Mouse (Mus musculus) stomach, postnatal 0 days (tissue): ENCODE results near the gene Cga. TPM values are rescaled to one million over a fixed set of nuclear protein-coding genes. Genes with fewer than 3 reads are reported as not detected.

Experiments used
- ATAC-seq: fragments of 200-750 bp; cut with Nextera tagmentation; 2 replicates; pipeline ENCODE4 v1.8.0; 2017; ENCODE audit not compliant: low FRiP score, low TSS enrichment
- DNase-seq: peaks from one replicate; pipeline ENCODE4 v3.0.0-alpha.2; 2016; ENCODE audit warnings: low spot score
- H3K27ac ChIP-seq: fragments of 300-500 bp; sonication (generic); replicated peaks from 2 replicates; pipeline ENCODE4 v1.5.1; 2014; ENCODE audit warnings: mild to moderate bottlenecking, control low read depth
- H3K27me3 ChIP-seq: fragments of 300-500 bp; sonication (generic); 2 replicates; pipeline ENCODE4 v1.6.1; 2014; ENCODE audit warnings: low read length; ENCODE audit not compliant: control insufficient read depth, insufficient read depth
- H3K36me3 ChIP-seq: fragments of 300-500 bp; sonication (generic); 2 replicates; pipeline ENCODE4 v1.6.1; 2014; ENCODE audit warnings: low read length, mixed read lengths; ENCODE audit not compliant: control insufficient read depth, insufficient read depth
- H3K4me1 ChIP-seq: fragments of 300-500 bp; sonication (generic); replicated peaks from 2 replicates; pipeline ENCODE4 v1.6.1; 2014; ENCODE audit warnings: antibody characterized with exemption; ENCODE audit not compliant: control insufficient read depth, insufficient read depth
- H3K4me2 ChIP-seq: fragments of 300-500 bp; sonication (generic); replicated peaks from 2 replicates; pipeline ENCODE4 v1.6.1; 2014; ENCODE audit warnings: low read depth, mild to moderate bottlenecking, control low read depth, moderate library complexity
- H3K4me3 ChIP-seq: fragments of 300-500 bp; sonication (generic); 2 replicates; pipeline ENCODE4 v1.5.1; 2014; ENCODE audit warnings: low read depth, low read length, control low read depth
- H3K9ac ChIP-seq: fragments of 300-500 bp; sonication (generic); 2 replicates; pipeline ENCODE4 v1.6.1; 2014; ENCODE audit warnings: mild to moderate bottlenecking, low read length, control low read depth, mixed read lengths
- H3K9me3 ChIP-seq: fragments of 300-500 bp; sonication (generic); 2 replicates; pipeline ENCODE4 v1.6.1; 2016; ENCODE audit warnings: low read length; ENCODE audit not compliant: control insufficient read depth
- CTCF ChIP-seq: IDR thresholded peaks from 2 replicates; pipeline ENCODE4 v1.5.1; 2016; ENCODE audit warnings: antibody characterized with exemption, low read depth, mild to moderate bottlenecking, moderate library complexity
- EP300 ChIP-seq: optimal IDR thresholded peaks from 2 replicates; pipeline ENCODE3; 2016; ENCODE audit warnings: antibody characterized with exemption
- WGBS: fragments of 180-500 bp; shearing (Covaris S2); extraction: QIAGEN DNeasy Blood & Tissue Kit; methylation state at CpG from one replicate; pipeline ENCODE4 v1.1.7; 2014; 5-methylcytosine and 5-hydroxymethylcytosine counted together
- polyA plus RNA-seq: library from polyadenylated mRNA; unstranded; fragments of >200 nt; fragmentation: Nextera tagmentation; extraction: Ambion mirVana; gene quantifications from 2 replicates; pipeline ENCODE4 v1.2.1, GENCODE M21; 2015

Gene Cga
- polyA plus RNA-seq, 1 experiment from 2014 or later: 0.19 TPM

DNA sequence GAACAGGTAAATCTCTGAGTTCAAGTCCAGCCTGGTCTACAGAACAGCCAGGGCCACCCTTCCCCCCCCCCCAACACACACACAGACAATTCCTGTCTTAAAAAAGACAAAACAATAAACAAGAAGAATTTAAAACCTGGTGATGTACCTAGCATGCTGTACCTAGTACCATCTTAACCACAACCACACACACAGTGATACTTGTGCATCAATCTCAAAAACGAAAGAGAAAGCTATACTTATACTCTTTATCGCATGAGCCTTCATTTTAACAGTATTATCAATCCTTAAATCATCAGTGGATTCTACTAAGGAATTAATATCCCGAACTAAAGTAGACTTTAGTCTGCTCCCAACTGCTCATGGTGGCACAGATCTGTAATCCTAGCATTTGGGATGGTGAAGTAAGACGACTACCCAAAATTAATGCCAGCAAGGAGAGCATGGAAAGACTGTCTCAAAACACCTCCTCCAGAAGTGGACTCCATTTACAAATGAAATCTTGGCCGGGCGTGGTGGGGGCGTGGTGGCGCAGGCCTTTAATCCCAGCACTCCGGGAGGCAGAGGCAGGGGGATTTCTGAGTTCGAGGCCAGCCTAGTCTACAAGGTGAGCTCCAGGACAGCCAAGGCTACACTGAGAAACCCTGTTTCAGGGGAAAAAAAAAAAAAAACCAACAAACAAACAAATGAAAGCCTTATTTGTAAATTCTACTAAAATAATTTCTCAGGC is 12.5 kb upstream of the Cga start:
- ATAC-seq: no peak
- WGBS: 80% methylated on average over 10 of the region's 10 CpGs

DNA sequence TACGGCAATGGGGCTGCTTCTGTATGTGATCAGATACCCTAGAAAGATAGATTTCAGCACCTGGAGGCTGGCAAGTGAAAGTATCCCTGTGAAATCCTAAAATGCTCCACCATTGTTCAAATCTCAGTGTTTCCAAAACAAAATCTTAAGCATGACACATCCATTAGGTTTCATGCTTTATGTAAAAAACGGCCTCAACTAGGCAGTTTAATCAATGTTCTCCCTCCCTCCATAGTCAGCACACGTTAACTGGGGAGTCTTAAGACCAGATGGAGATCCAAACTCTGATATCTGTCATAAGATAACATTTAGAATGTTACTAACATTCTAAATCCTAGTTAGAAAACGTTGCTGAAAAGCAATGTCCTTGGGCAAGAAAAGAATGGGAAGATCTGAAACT is 11.7 kb upstream of the Cga start:
- WGBS: 5% methylated on average over 4 of the region's 4 CpGs
- H3K27ac ChIP-seq: peak overlapping the region; percentile 98

More for the DNA sequence above, 12.5 kb upstream of the Cga start:
- no peaks in the 10 kb centered on the region for H3K36me3 ChIP-seq
- no peaks in the 10 kb centered on the region for H3K27me3 ChIP-seq
- no peak for DNase-seq
- peaks cover 2% of the 10 kb centered on the region; the same call in 1 of the 2 replicates for H3K4me1 ChIP-seq
- no peak overlapping the region for H3K27ac ChIP-seq
- no peak for TF ChIP-seq CTCF
- TF ChIP-seq EP300: no peak
- H3K4me2 ChIP-seq: peak overlapping the region; percentile 85
- H3K9ac ChIP-seq: no peak overlapping the region
- H3K9me3 ChIP-seq: no peaks in the 10 kb centered on the region
- peak overlapping the region; percentile 94; the same call in 1 of the 2 replicates for H3K4me3 ChIP-seq

GRCm38 (mm10) chr4:34882291-34882769 is 11.2 kb upstream of the Cga start:
- no peaks in the 10 kb centered on the region for H3K9me3 ChIP-seq
- peak overlapping the region; percentile 85 for H3K4me2 ChIP-seq
- ATAC-seq (peak; percentile 72), DNase-seq (peak; percentile 69)
- WGBS: under 1% methylated on average over 45 of the region's 58 CpGs
- peak overlapping the region; percentile 98 for H3K27ac ChIP-seq
- no peaks in the 10 kb centered on the region for H3K36me3 ChIP-seq
- H3K9ac ChIP-seq: peak overlapping the region; percentile 93
- TF ChIP-seq CTCF (no peak), EP300 (no peak)
- peak overlapping the region; percentile 94 for H3K4me3 ChIP-seq
- no peaks in the 10 kb centered on the region for H3K27me3 ChIP-seq
- peaks cover 2% of the 10 kb centered on the region; the same call in 1 of the 2 replicates for H3K4me1 ChIP-seq

More for the DNA sequence above, 11.7 kb upstream of the Cga start:
- H3K27me3 ChIP-seq: no peaks in the 10 kb centered on the region
- peaks cover 2% of the 10 kb centered on the region; the same call in 1 of the 2 replicates for H3K4me1 ChIP-seq
- DNase-seq (no peak), ATAC-seq (no peak)
- H3K9ac ChIP-seq: peak overlapping the region; percentile 93
- H3K36me3 ChIP-seq: no peaks in the 10 kb centered on the region
- TF ChIP-seq CTCF: no peak
- no peak for TF ChIP-seq EP300
- H3K4me2 ChIP-seq: peak overlapping the region; percentile 85
- no peaks in the 10 kb centered on the region for H3K9me3 ChIP-seq
- peak overlapping the region; percentile 94 for H3K4me3 ChIP-seq

DNA sequence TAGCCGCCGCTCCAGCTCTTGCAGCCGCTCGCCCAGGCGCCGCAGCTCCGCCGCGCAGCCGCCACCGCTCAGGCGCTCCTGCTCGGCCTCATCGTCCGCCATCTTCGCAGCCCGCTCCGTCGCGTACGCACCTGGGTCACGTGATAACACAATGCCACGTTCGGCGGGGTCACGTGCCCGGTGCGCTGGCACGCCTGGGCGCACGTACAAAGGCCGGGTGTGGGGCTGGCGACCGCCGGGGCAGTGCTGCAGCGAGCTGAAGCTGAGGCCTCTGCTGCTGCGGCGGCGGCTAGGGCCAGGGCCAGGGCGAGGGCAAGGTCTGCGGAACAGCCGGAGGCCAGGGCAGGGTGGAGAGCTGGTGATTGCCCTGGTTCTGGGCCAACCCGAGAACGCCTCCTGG is 10.8 kb upstream of the Cga start, which contains the start of gene Zfp292:
Gene Zfp292, minus strand, starts transcription at position 143 of the 400 bp plus-strand sequence.
- DNase-seq: peak; percentile 94
- Histone ChIP-seq H3K4me2 (peak within 1 kb of the TSS; percentile 85), H3K4me3 (peak within 1 kb of the TSS; percentile 94), H3K9ac (peak within 1 kb of the TSS; percentile 93), H3K36me3 (no peaks in the 10 kb centered on the region), H3K9me3 (no peaks in the 10 kb centered on the region), H3K4me1 (peaks cover 2% of the 10 kb centered on the region; the same call in 1 of the 2 replicates), H3K27ac (peak within 1 kb of the TSS; percentile 98), H3K27me3 (no peaks in the 10 kb centered on the region)
- TF ChIP-seq CTCF: no peak
- TF ChIP-seq EP300: no peak
- peak; percentile 91 for ATAC-seq
- under 1% methylated on average over 44 of the region's 44 CpGs for WGBS

DNA sequence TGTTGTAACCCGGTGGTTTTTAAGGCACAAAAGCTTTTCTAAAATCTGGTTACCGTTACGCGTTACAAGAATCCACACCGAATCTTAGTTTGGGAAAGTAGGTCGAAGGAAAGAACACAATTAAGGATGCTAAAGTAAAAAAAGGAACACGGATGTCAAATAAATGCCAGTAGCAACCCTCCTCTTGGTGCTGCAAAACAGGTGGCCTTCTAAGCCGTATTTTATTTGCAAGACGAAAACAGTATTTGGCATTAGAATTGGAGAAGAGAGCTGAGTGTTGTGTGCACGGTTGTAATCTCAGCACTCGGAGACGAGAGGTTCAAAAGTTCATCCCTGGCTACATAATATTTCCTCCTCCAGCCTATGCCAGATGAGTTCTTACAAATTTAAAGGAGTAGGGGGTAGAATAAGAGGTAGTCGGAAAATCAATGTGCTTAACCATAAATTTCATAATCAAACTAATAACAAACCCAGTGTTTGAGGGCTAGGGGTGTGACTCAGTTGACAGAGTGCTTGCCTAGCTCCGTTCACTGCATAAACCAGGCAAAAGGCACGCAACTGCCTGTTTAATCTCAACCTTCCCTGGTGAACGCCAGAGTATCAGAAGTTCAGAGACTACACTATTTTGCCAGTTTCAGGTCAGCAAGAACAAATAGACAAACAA is 10.1 kb upstream of the Cga start:
- Histone ChIP-seq H3K27ac (peak overlapping the region; percentile 98), H3K9me3 (no peaks in the 10 kb centered on the region), H3K9ac (peak overlapping the region; percentile 93), H3K27me3 (no peaks in the 10 kb centered on the region), H3K36me3 (no peaks in the 10 kb centered on the region), H3K4me1 (peaks cover 2% of the 10 kb centered on the region; the same call in 1 of the 2 replicates), H3K4me3 (peak overlapping the region; percentile 94), H3K4me2 (peak overlapping the region; percentile 85)
- no peak for TF ChIP-seq EP300
- TF ChIP-seq CTCF: no peak
- WGBS: 14% methylated on average over 16 of the region's 16 CpGs
- no peak for DNase-seq
- ATAC-seq: no peak
